Mouse (Mus musculus) G1E (cell line): ENCODE measurements at regions not wholly inside any gene's neighbourhood (a gene's known extent, or its start where the extent isn't known, plus 50 kb on each side); places are given as distances from the start of the nearest gene placed in this dataset.

Experiments
- ATAC-seq: 2 replicates; pipeline ENCODE4 v1.8.0; 2016; ENCODE audit warnings: mild to moderate bottlenecking; ENCODE audit not compliant: insufficient number of reproducible peaks, poor library complexity, low FRiP score, severe bottlenecking; ENCODE audit errors: extremely low read depth
- DNase-seq: peaks from one replicate; pipeline ENCODE4 v3.0.0; 2012; ENCODE audit warnings: low spot score
- H3K27me3 ChIP-seq: 2 replicates; pipeline ENCODE4 v1.6.1; 2012; ENCODE audit warnings: mild to moderate bottlenecking, low read length, inconsistent platforms; ENCODE audit not compliant: insufficient read depth
- H3K36me3 ChIP-seq: replicated peaks from 2 replicates; pipeline ENCODE3; 2012; ENCODE audit warnings: mild to moderate bottlenecking, inconsistent platforms
- H3K4me1 ChIP-seq: 2 replicates; pipeline ENCODE4 v1.6.1; 2012; ENCODE audit warnings: low read depth, low read length, inconsistent platforms, mixed read lengths; ENCODE audit not compliant: insufficient read depth
- H3K4me3 ChIP-seq: 2 replicates; pipeline ENCODE4 v1.5.1; 2012; ENCODE audit warnings: low read depth, mild to moderate bottlenecking, inconsistent platforms, low read length, moderate library complexity, mixed read lengths
- H3K9me3 ChIP-seq: replicated peaks from 2 replicates; pipeline ENCODE4 v1.6.1; 2012; ENCODE audit warnings: inconsistent platforms
- CTCF ChIP-seq: IDR thresholded peaks from 2 replicates; pipeline ENCODE4 v1.5.1; 2012; ENCODE audit warnings: low read depth, low read length, inconsistent platforms, mixed read lengths
- GATA1 ChIP-seq: IDR thresholded peaks from 2 replicates; pipeline ENCODE4 v1.6.1; 2012; ENCODE audit warnings: borderline replicate concordance, low read length, inconsistent platforms, mixed read lengths
- GATA2 ChIP-seq: IDR thresholded peaks from 2 replicates; pipeline ENCODE4 v1.6.1; 2012; ENCODE audit warnings: low read depth, low read length, inconsistent platforms, borderline replicate concordance
- POLR2AphosphoS5 ChIP-seq: IDR thresholded peaks from 2 replicates; pipeline ENCODE4 v1.6.1; 2012; ENCODE audit warnings: low read depth, low read length, inconsistent platforms; ENCODE audit not compliant: insufficient replicate concordance
- TAL1 ChIP-seq: conservative IDR thresholded peaks from 2 replicates; pipeline ENCODE4 v1.6.1; 2012; ENCODE audit warnings: low read depth, low read length, inconsistent platforms, mixed read lengths

DNA sequence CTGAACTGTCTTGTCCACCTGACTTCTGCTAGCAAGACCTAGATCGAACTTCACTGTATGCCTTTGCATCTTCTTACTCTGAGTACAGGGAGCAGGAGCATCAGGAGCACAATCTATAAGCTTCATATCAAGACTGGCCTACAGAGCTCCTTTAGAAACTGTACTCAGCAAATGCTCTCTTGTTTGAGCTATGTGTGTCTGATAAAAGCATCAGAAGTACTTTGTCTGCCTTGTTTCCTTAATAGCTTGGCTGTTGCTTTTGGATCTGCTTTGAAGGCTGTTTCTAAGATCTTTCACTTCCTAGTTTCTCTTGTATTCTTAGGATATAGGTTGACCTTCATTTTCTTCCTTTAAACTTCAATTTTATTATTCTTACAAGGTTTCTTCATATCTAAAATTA, 175.3 kb upstream of the Cypt12 start:
- Histone ChIP-seq H3K27me3 (no peaks in the 10 kb centered on the region), H3K36me3 (no peaks in the 10 kb centered on the region), H3K4me3 (no peak overlapping the region), H3K4me1 (no peaks in the 10 kb centered on the region), H3K9me3 (no peaks in the 10 kb centered on the region)
- no peak for ATAC-seq
- no peak for DNase-seq
- TF ChIP-seq CTCF: no peak
- TF ChIP-seq GATA2: no peak
- no peak for TF ChIP-seq TAL1

DNA sequence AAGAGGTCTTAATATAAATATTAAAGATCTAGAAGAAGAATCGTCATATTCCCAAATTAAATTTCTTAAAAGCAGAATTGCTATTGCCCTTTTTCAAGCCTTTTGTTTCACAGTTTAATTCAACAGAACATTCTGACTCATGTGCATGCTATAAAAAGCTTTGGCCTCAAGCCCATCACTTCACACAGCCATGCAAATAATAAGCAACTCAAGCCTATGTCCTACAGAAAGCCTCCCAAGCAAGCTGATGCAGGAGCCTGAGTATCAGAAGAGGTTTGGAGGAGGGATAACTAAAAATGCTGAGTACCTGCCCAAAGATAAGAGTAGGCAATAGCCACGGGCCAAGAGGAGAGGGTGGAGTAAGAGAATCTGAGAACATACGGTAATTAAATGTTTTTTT, 169.1 kb upstream of the Cypt12 start:
- Histone ChIP-seq H3K4me1 (no peaks in the 10 kb centered on the region), H3K36me3 (no peaks in the 10 kb centered on the region), H3K4me3 (no peak overlapping the region), H3K27me3 (no peaks in the 10 kb centered on the region), H3K9me3 (no peaks in the 10 kb centered on the region)
- no peak for TF ChIP-seq TAL1
- TF ChIP-seq POLR2AphosphoS5: no peak
- DNase-seq: no peak
- ATAC-seq: no peak

DNA sequence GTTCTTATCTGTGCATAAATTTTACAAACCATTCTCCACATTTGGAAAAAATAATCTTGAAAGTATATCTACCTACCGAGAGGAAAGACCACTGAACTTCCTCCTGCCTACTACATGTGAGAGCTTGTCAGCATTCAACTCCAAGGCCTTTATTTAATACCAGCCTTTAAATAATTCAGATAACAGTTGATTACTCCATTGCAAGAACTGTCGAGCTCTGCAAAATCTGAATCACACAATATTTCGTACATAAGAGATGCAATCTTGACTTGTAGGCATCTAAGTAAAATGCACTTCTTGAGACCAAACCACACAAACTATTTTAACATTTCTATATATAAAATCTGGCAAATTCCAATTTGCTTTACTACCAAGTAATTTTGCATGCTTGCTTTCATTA, 164.1 kb upstream of the Cypt12 start:
- ATAC-seq (no peak), DNase-seq (no peak)
- Histone ChIP-seq H3K9me3 (peaks cover 13% of the 10 kb centered on the region), H3K36me3 (no peaks in the 10 kb centered on the region), H3K27me3 (no peaks in the 10 kb centered on the region), H3K4me1 (no peaks in the 10 kb centered on the region), H3K4me3 (no peak overlapping the region)
- TF ChIP-seq POLR2AphosphoS5: no peak
- no peak for TF ChIP-seq TAL1
- TF ChIP-seq GATA1: no peak
- no peak for TF ChIP-seq GATA2
- no peak for TF ChIP-seq CTCF

DNA sequence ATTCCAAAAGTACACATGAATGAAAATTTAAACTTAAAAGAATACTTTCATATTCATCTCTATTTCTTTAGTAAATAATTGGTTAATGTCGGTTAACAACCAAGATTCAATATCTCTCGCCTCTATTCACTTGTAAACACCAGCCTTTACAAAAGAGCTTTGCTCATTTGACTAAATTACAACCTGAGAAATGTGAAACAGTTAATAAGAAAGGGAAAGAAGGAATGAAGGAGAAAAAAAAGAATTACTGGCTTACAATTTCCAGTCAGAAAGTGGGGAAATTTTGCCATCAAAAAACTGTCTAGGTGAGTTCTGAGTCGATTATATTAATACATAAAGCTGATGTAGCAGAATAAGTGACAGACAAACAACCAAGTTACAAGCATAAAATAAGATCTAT, 163.6 kb upstream of the Cypt12 start:
- Histone ChIP-seq H3K27me3 (no peaks in the 10 kb centered on the region), H3K9me3 (peaks cover 13% of the 10 kb centered on the region), H3K4me3 (no peak overlapping the region), H3K4me1 (no peaks in the 10 kb centered on the region), H3K36me3 (no peaks in the 10 kb centered on the region)
- ATAC-seq (no peak), DNase-seq (no peak)
- TF ChIP-seq GATA1: no peak
- TF ChIP-seq POLR2AphosphoS5: no peak
- no peak for TF ChIP-seq TAL1
- TF ChIP-seq CTCF: no peak
- TF ChIP-seq GATA2: no peak

DNA sequence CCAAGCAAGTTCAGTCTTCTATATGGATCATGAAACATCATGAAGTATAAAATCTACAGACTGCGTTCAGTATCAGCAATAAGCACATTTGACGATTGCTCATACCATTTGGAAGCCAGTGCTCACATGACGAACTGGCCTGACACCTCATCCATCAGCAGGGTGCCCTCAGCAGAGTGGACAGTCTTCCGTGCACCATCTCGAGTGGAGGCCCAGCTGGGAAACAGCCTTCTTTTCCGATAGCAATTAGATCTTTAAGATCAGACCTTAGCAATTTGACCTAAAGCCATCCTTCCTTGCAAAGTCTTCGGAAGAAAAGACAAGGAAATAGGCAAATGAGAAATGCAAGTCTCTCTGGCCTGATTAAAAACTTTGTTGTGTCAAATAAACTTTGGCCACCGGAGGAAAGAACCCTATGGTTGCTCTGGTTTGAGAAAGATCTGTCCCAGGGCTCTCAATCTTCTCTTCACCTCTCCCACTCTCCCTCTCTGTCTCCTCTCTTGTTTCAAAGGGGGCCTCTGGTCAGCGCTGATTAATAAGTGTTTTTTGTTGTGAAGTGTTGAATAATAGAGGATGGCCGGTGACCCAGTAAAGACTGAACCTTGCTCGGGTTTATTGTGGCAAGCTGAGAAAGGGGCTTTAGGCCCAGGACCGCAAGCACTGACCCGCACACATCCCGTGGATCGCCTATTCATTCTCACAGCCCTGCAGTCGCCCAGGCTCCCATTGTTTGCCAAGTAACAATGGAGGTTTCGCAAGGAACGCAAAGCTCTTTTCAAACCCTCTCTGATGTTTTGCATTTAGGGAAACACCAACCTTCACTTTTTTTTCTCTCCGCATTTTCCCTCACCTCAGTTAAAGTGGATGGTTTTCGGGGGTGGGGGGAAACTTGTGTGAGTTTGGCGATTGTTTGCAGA, 162.8 kb upstream of the Cypt12 start:
- no peak for TF ChIP-seq GATA1
- no peak for TF ChIP-seq POLR2AphosphoS5
- no peak for TF ChIP-seq CTCF
- TF ChIP-seq TAL1: no peak
- TF ChIP-seq GATA2: no peak
- Histone ChIP-seq H3K27me3 (no peaks in the 10 kb centered on the region), H3K9me3 (peaks cover 13% of the 10 kb centered on the region), H3K36me3 (no peaks in the 10 kb centered on the region), H3K4me3 (no peak overlapping the region), H3K4me1 (no peaks in the 10 kb centered on the region)
- ATAC-seq (no peak), DNase-seq (no peak)

DNA sequence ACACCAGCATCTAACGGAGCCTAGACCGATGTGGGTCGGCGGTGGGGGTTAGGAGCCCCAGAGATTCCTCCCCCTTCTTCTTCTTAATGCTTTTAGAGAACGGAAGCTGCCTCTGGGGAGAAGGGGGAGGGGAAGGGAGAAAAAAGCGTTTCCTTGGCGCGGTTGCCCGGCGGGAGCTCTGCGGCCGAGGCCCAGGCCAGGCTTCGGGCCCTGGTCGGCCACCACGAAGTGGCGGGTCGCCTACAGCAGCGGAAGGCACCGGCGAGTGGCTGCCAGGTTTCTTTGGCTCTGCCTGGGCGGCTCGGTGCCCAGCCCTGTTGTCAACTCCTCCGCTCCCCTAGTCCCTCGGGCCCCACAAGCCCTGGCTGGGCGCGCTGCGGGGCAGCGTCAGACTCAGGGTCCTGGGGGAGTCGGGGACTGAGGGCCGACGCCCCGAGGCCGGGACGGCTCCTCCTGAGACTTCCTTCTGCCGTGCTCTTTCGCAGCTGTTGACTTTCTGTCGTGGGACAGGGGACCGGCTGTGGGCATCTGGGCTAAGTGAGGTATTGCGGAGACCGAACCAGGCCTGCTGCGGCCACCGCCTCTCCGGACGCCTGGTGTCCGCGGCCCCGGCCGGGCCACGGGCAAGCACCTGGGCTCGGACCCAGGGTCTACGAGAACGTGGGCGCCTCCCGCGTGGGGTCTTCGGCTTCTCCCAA, 162.0 kb upstream of the Cypt12 start:
- Histone ChIP-seq H3K27me3 (no peaks in the 10 kb centered on the region), H3K36me3 (no peaks in the 10 kb centered on the region), H3K4me3 (no peak overlapping the region; the same call in 1 of the 2 replicates), H3K4me1 (no peaks in the 10 kb centered on the region), H3K9me3 (peaks cover 13% of the 10 kb centered on the region)
- TF ChIP-seq TAL1: no peak
- no peak for TF ChIP-seq CTCF
- no peak for TF ChIP-seq GATA2
- no peak for TF ChIP-seq GATA1
- no peak for TF ChIP-seq POLR2AphosphoS5
- ATAC-seq: no peak
- no peak for DNase-seq
